ENCODE assay signal across 7 mouse cellular contexts in genomic region chr2:85047081-85047480, GRCm38 (mm10). TPM values are rescaled to one million over a fixed set of nuclear protein-coding genes. Genes with fewer than 3 reads are reported as not detected.
DNase-seq lines count a peak whose midpoint lies in the region; ATAC-seq lines count a peak whose summit lies in the region.

No protein-coding gene starts in this region.

- no peaks in the 10 kb centered on the region for H3K27me3 ChIP-seq in neural tube, embryonic 11.5 days (ENCODE audit: control insufficient read depth, insufficient read depth, low read length)
- H3K27me3 ChIP-seq in forebrain, embryonic 16.5 days (replicated peaks; ENCODE audit: control insufficient read depth, insufficient read depth, low read length) = no peaks in the 10 kb centered on the region
- H3K27me3 ChIP-seq in liver, embryonic 13.5 days = peaks cover 35% of the 10 kb centered on the region
- H3K27me3 ChIP-seq in stomach, embryonic 14.5 days (ENCODE audit: control insufficient read depth, insufficient read depth, low read length) = no peaks in the 10 kb centered on the region

- peak overlapping the region; percentile 69 for H3K4me2 ChIP-seq in neural tube, embryonic 11.5 days (ENCODE audit: low read depth)
- peak overlapping the region; percentile 76 for H3K4me2 ChIP-seq in forebrain, embryonic 16.5 days (ENCODE audit: low read length)
- peak overlapping the region; percentile 93 for H3K4me2 ChIP-seq in liver, embryonic 13.5 days
- H3K4me2 ChIP-seq in stomach, embryonic 14.5 days (replicated peaks; ENCODE audit: low read depth, low read length) = peak overlapping the region; percentile 61

- H3K27ac ChIP-seq in neural tube, embryonic 11.5 days (ENCODE audit: low read depth, low read length) = 0 out of 2 replicates have a peak overlapping the region, but pooled peaks have one; percentile 20
- H3K27ac ChIP-seq in forebrain, embryonic 16.5 days (ENCODE audit: low read length) = peak overlapping the region; percentile 86; the same call in 1 of the 2 replicates
- peak overlapping the region; percentile 53 for H3K27ac ChIP-seq in liver, embryonic 13.5 days
- H3K27ac ChIP-seq in stomach, embryonic 14.5 days (ENCODE audit: low read length) = peak overlapping the region; percentile 89

- 65% methylated on average over 10 of the region's 10 CpGs for WGBS in neural tube, embryonic 11.5 days
- 50% methylated on average over 10 of the region's 10 CpGs for WGBS in forebrain, embryonic 16.5 days
- WGBS in liver, embryonic 13.5 days (ENCODE audit: insufficient replicate concordance) = 63% methylated on average over 10 of the region's 10 CpGs
- WGBS in stomach, embryonic 14.5 days = 38% methylated on average over 10 of the region's 10 CpGs

- H3K4me1 ChIP-seq in neural tube, embryonic 11.5 days (ENCODE audit: control insufficient read depth, insufficient read depth, low read length) = peaks cover 25% of the 10 kb centered on the region
- peaks cover 33% of the 10 kb centered on the region for H3K4me1 ChIP-seq in forebrain, embryonic 16.5 days (replicated peaks; ENCODE audit: control insufficient read depth, insufficient read depth, low read length)
- H3K4me1 ChIP-seq in liver, embryonic 13.5 days (replicated peaks) = peaks cover 42% of the 10 kb centered on the region
- peaks cover 17% of the 10 kb centered on the region; the same call in 1 of the 2 replicates for H3K4me1 ChIP-seq in stomach, embryonic 14.5 days (ENCODE audit: control insufficient read depth, insufficient read depth, low read length)

- peak overlapping the region; percentile 76 for H3K4me3 ChIP-seq in neural tube, embryonic 11.5 days (ENCODE audit: low read depth, low read length)
- peak overlapping the region; percentile 81 for H3K4me3 ChIP-seq in forebrain, embryonic 16.5 days (replicated peaks; ENCODE audit: low read length)
- H3K4me3 ChIP-seq in liver, embryonic 13.5 days (replicated peaks) = peak overlapping the region; percentile 66
- peak overlapping the region; percentile 68; the same call in 1 of the 2 replicates for H3K4me3 ChIP-seq in stomach, embryonic 14.5 days (ENCODE audit: low read depth, low read length)

- peaks cover 20% of the 10 kb centered on the region for H3K36me3 ChIP-seq in neural tube, embryonic 11.5 days (ENCODE audit: control insufficient read depth, insufficient read depth, low read length)
- H3K36me3 ChIP-seq in forebrain, embryonic 16.5 days (ENCODE audit: control insufficient read depth, insufficient read depth) = peaks cover 35% of the 10 kb centered on the region
- H3K36me3 ChIP-seq in liver, embryonic 13.5 days = peaks cover 54% of the 10 kb centered on the region
- peaks cover 59% of the 10 kb centered on the region for H3K36me3 ChIP-seq in stomach, embryonic 14.5 days (ENCODE audit: control insufficient read depth, insufficient read depth, low read length)

- no peak for DNase-seq in neural tube, embryonic 11.5 days (ENCODE audit: low spot score)
- no peak for DNase-seq in neural tube, embryonic 10.5 days (ENCODE audit: extremely low spot score, low spot score)
- DNase-seq in liver, embryonic 13.5 days = no peak
- no peak for DNase-seq in urinary bladder, postnatal 14 days (ENCODE audit: low spot score)
- no peak for DNase-seq in cerebellum, adult 11 months

- peak overlapping the region; percentile 39 for H3K9ac ChIP-seq in neural tube, embryonic 11.5 days (ENCODE audit: low read length)
- H3K9ac ChIP-seq in forebrain, embryonic 16.5 days (replicated peaks; ENCODE audit: low read depth, low read length) = 0 out of 2 replicates have a peak overlapping the region, but pooled peaks have one; percentile 23
- H3K9ac ChIP-seq in liver, embryonic 13.5 days = peak overlapping the region; percentile 72
- no peak overlapping the region; the same call in 1 of the 2 replicates for H3K9ac ChIP-seq in stomach, embryonic 14.5 days (replicated peaks; ENCODE audit: low read depth, low read length)

- no peak for ATAC-seq in neural tube, embryonic 11.5 days (ENCODE audit: insufficient read depth, low FRiP score, low TSS enrichment)
- no peak for ATAC-seq in forebrain, embryonic 16.5 days
- no peak for ATAC-seq in liver, embryonic 13.5 days (ENCODE audit: low read depth)
- no peak for ATAC-seq in stomach, embryonic 14.5 days (ENCODE audit: insufficient number of reproducible peaks, insufficient read depth, low FRiP score, low read depth)

- H3K9me3 ChIP-seq in neural tube, embryonic 11.5 days (ENCODE audit: control insufficient read depth, low read length) = no peaks in the 10 kb centered on the region
- H3K9me3 ChIP-seq in forebrain, embryonic 16.5 days (ENCODE audit: control insufficient read depth, low read length) = no peaks in the 10 kb centered on the region
- H3K9me3 ChIP-seq in liver, embryonic 13.5 days (replicated peaks) = no peaks in the 10 kb centered on the region
- no peaks in the 10 kb centered on the region for H3K9me3 ChIP-seq in stomach, embryonic 14.5 days (ENCODE audit: control insufficient read depth, low read depth, low read length)

RNA-seq across cellular contexts. Expression of gene Tnks1bp1, which starts 0.7 kb away (rescaled TPM):
- 5.8 and 7.9 TPM in 2 replicates for polyA plus RNA-seq in neural tube, embryonic 11.5 days (2014; fragmentation: Nextera tagmentation; extraction: Ambion mirVana)
- polyA plus RNA-seq in forebrain, embryonic 16.5 days (2015; fragmentation: Nextera tagmentation; extraction: Ambion mirVana) = 24.0 and 26.2 TPM in 2 replicates
- 3.4 and 4.9 TPM in 2 replicates for polyA plus RNA-seq in liver, embryonic 13.5 days (2015; fragmentation: Nextera tagmentation; extraction: Ambion mirVana)
- polyA plus RNA-seq in stomach, embryonic 14.5 days (2014; fragmentation: Nextera tagmentation; extraction: Ambion mirVana) = 13.3 and 15.6 TPM in 2 replicates

RNA-seq across cellular contexts. Expression of gene P2rx3, which starts 9.8 kb away (rescaled TPM):
- polyA plus RNA-seq in neural tube, embryonic 11.5 days (2014; fragmentation: Nextera tagmentation; extraction: Ambion mirVana) = 10.9 and 15.7 TPM in 2 replicates
- polyA plus RNA-seq in forebrain, embryonic 16.5 days (2015; fragmentation: Nextera tagmentation; extraction: Ambion mirVana) = 0.66 and 1.1 TPM in 2 replicates
- 0.23 and 0.27 TPM in 2 replicates for polyA plus RNA-seq in liver, embryonic 13.5 days (2015; fragmentation: Nextera tagmentation; extraction: Ambion mirVana)
- 0.67 and 0.68 TPM in 2 replicates for polyA plus RNA-seq in stomach, embryonic 14.5 days (2014; fragmentation: Nextera tagmentation; extraction: Ambion mirVana)

RNA-seq across cellular contexts. Expression of gene Ssrp1, which starts 10.0 kb away (rescaled TPM):
- polyA plus RNA-seq in neural tube, embryonic 11.5 days (2014; fragmentation: Nextera tagmentation; extraction: Ambion mirVana) = 346 and 359 TPM in 2 replicates
- polyA plus RNA-seq in forebrain, embryonic 16.5 days (2015; fragmentation: Nextera tagmentation; extraction: Ambion mirVana) = 228 and 250 TPM in 2 replicates
- 199 and 216 TPM in 2 replicates for polyA plus RNA-seq in liver, embryonic 13.5 days (2015; fragmentation: Nextera tagmentation; extraction: Ambion mirVana)
- 277 and 280 TPM in 2 replicates for polyA plus RNA-seq in stomach, embryonic 14.5 days (2014; fragmentation: Nextera tagmentation; extraction: Ambion mirVana)

RNA-seq across cellular contexts. Expression of gene Prg3, which starts 59.1 kb away (rescaled TPM):
- polyA plus RNA-seq in neural tube, embryonic 11.5 days (2014; fragmentation: Nextera tagmentation; extraction: Ambion mirVana) = not detected in 2 replicates
- not detected in 2 replicates for polyA plus RNA-seq in forebrain, embryonic 16.5 days (2015; fragmentation: Nextera tagmentation; extraction: Ambion mirVana)
- polyA plus RNA-seq in liver, embryonic 13.5 days (2015; fragmentation: Nextera tagmentation; extraction: Ambion mirVana) = 6.3 and 6.5 TPM in 2 replicates
- polyA plus RNA-seq in stomach, embryonic 14.5 days (2014; fragmentation: Nextera tagmentation; extraction: Ambion mirVana) = 0.60 TPM in 1 of 2 replicates, not detected in the other

Comparison
In these comparisons a context has a peak if more than half of its experiments do, and no peak if none do; other contexts are left out.
1. H3K27ac ChIP-seq: peak in every context shown above with its lines; median percentile 89 in stomach, embryonic 14.5 days; 86 in forebrain, embryonic 16.5 days; 53 in liver, embryonic 13.5 days; 20 in neural tube, embryonic 11.5 days.